8 mouse cellular contexts compared by ENCODE assay signal in the genomic region with DNA sequence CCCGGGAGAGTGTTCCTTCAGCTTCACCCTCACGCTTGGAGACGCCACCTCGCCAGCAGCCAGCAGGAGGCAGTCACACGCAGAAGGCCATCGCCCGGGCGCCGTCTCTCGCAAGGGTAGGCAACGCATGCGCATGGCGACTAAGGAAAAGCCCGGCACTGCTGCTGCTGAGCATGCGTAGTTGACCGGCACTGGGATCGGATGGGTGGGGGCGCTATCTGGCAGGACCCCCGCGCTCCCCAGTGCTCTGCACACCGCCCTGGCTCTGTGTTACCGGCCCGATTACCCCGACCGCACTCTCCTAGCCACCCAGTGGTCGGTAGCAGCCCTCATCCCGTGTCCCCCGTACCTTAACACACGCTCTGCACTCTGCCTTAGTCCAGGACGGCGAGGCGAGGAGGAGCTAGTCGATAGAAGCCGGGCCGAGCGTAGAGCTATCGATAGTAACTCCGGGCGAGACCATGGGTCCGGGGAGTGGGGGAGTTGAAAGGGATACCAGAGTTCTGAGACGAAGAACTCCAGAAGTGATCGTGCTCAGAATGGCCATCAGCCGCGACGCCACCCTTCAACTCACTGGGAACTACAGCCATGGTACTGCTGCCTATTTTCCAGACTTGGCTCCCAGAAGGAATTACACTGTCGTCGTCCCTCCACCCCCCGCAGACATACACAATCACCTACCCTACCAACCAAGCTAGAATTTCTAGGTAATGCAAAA. TPM values are rescaled to one million over a fixed set of nuclear protein-coding genes. Genes with fewer than 3 reads are reported as not detected.
DNase-seq lines count a peak whose midpoint lies in the region; ATAC-seq lines count a peak whose summit lies in the region.

A gene (minus strand): TSS at position 416 of the 718 bp plus-strand sequence.

- peak within 1 kb of the TSS; percentile 94 for H3K27ac ChIP-seq in forebrain, embryonic 11.5 days (ENCODE audit: low read depth, low read length)
- peak within 1 kb of the TSS; percentile 95 for H3K27ac ChIP-seq in heart, embryonic 16.5 days (ENCODE audit: low read length)
- peak within 1 kb of the TSS; percentile 95 for H3K27ac ChIP-seq in liver, embryonic 15.5 days (replicated peaks)
- peak within 1 kb of the TSS; percentile 92 for H3K27ac ChIP-seq in neural tube, embryonic 12.5 days

- under 1% methylated on average over 48 of the region's 48 CpGs for WGBS in forebrain, embryonic 11.5 days
- under 1% methylated on average over 48 of the region's 48 CpGs for WGBS in heart, embryonic 16.5 days
- under 1% methylated on average over 48 of the region's 48 CpGs for WGBS in liver, embryonic 15.5 days (ENCODE audit: insufficient replicate concordance)
- WGBS in neural tube, embryonic 12.5 days: under 1% methylated on average over 48 of the region's 48 CpGs

- no peaks in the 10 kb centered on the region for H3K9me3 ChIP-seq in forebrain, embryonic 11.5 days (ENCODE audit: control insufficient read depth, low read length)
- no peaks in the 10 kb centered on the region for H3K9me3 ChIP-seq in heart, embryonic 16.5 days (replicated peaks; ENCODE audit: control insufficient read depth, low read length)
- no peaks in the 10 kb centered on the region for H3K9me3 ChIP-seq in liver, embryonic 15.5 days (replicated peaks)
- no peaks in the 10 kb centered on the region for H3K9me3 ChIP-seq in neural tube, embryonic 12.5 days

- H3K4me2 ChIP-seq in forebrain, embryonic 11.5 days (ENCODE audit: low read depth, low read length, severe bottlenecking): peak within 1 kb of the TSS; percentile 53
- H3K4me2 ChIP-seq in heart, embryonic 16.5 days (ENCODE audit: low read depth, low read length): peak within 1 kb of the TSS; percentile 66
- H3K4me2 ChIP-seq in liver, embryonic 15.5 days: peak within 1 kb of the TSS; percentile 80
- H3K4me2 ChIP-seq in neural tube, embryonic 12.5 days (replicated peaks): peak within 1 kb of the TSS; percentile 62

- H3K4me3 ChIP-seq in forebrain, embryonic 11.5 days (ENCODE audit: low read depth, low read length): peak within 1 kb of the TSS; percentile 75
- peak within 1 kb of the TSS; percentile 88 for H3K4me3 ChIP-seq in heart, embryonic 16.5 days (ENCODE audit: low read length)
- H3K4me3 ChIP-seq in liver, embryonic 15.5 days (replicated peaks): peak within 1 kb of the TSS; percentile 93
- peak within 1 kb of the TSS; percentile 68 for H3K4me3 ChIP-seq in neural tube, embryonic 12.5 days

- peak within 1 kb of the TSS; percentile 89 for H3K9ac ChIP-seq in forebrain, embryonic 11.5 days (ENCODE audit: low read length)
- peak within 1 kb of the TSS; percentile 92 for H3K9ac ChIP-seq in heart, embryonic 16.5 days (ENCODE audit: low read length)
- peak within 1 kb of the TSS; percentile 84 for H3K9ac ChIP-seq in liver, embryonic 15.5 days
- H3K9ac ChIP-seq in neural tube, embryonic 12.5 days: peak within 1 kb of the TSS; percentile 74

- no peaks in the 10 kb centered on the region for H3K27me3 ChIP-seq in forebrain, embryonic 11.5 days (ENCODE audit: control insufficient read depth, insufficient read depth, low read length)
- H3K27me3 ChIP-seq in heart, embryonic 16.5 days (ENCODE audit: control insufficient read depth, insufficient read depth, low read length): no peaks in the 10 kb centered on the region
- 0 out of 2 replicates have a peak, but pooled peaks cover 3% of the 10 kb centered on the region for H3K27me3 ChIP-seq in liver, embryonic 15.5 days
- no peaks in the 10 kb centered on the region for H3K27me3 ChIP-seq in neural tube, embryonic 12.5 days (replicated peaks)

- DNase-seq in CD8-positive naive resting alpha-beta T cell, adult 2 months (ENCODE audit: low read depth in 2 of 2, low spot score in 2 of 2): peak; percentile 95 to 97
- DNase-seq in c-Kit-positive CD71-negative TER-119-negative erythroid progenitor cells, embryonic 14.5 days (ENCODE audit: low read depth): peak; percentile 93
- peak; percentile 99 for DNase-seq in forebrain, embryonic 11.5 days (ENCODE audit: low spot score)
- DNase-seq in kidney, postnatal 36 days: peak; percentile 96 to 99
- DNase-seq in telencephalon, adult 2 months (ENCODE audit: low read depth, low spot score): peak; percentile 93

- H3K36me3 ChIP-seq in forebrain, embryonic 11.5 days (ENCODE audit: control insufficient read depth, insufficient read depth, low read length): peaks cover 5% of the 10 kb centered on the region; the same call in 1 of the 2 replicates
- peaks cover 28% of the 10 kb centered on the region for H3K36me3 ChIP-seq in heart, embryonic 16.5 days (ENCODE audit: control insufficient read depth, insufficient read depth)
- peaks cover 44% of the 10 kb centered on the region for H3K36me3 ChIP-seq in liver, embryonic 15.5 days (replicated peaks)
- H3K36me3 ChIP-seq in neural tube, embryonic 12.5 days: peaks cover 35% of the 10 kb centered on the region

- peaks cover 5% of the 10 kb centered on the region for H3K4me1 ChIP-seq in forebrain, embryonic 11.5 days (replicated peaks; ENCODE audit: control insufficient read depth, insufficient read depth, low read length)
- H3K4me1 ChIP-seq in heart, embryonic 16.5 days (ENCODE audit: control insufficient read depth, insufficient read depth, low read length): peaks cover 7% of the 10 kb centered on the region
- H3K4me1 ChIP-seq in liver, embryonic 15.5 days (replicated peaks): peaks cover 35% of the 10 kb centered on the region
- peaks cover 18% of the 10 kb centered on the region for H3K4me1 ChIP-seq in neural tube, embryonic 12.5 days

- peak; percentile 91 for ATAC-seq in forebrain, embryonic 11.5 days (replicated peaks; ENCODE audit: low FRiP score)
- peak; percentile 93 for ATAC-seq in heart, embryonic 16.5 days (replicated peaks; ENCODE audit: extremely low read depth, insufficient read depth, low FRiP score)
- ATAC-seq in liver, embryonic 15.5 days (ENCODE audit: insufficient read depth): peak; percentile 94
- ATAC-seq in neural tube, embryonic 12.5 days (ENCODE audit: low FRiP score, low read depth): peak; percentile 91

RNA-seq across cellular contexts. Expression of the gene that starts here (rescaled TPM):
- 33.8 and 34.0 TPM in 2 replicates for polyA plus RNA-seq in forebrain, embryonic 11.5 days (2014; fragmentation: Nextera tagmentation; extraction: Ambion mirVana)
- polyA plus RNA-seq in heart, embryonic 16.5 days (2015; fragmentation: Nextera tagmentation; extraction: Ambion mirVana): 18.7 and 19.5 TPM in 2 replicates
- polyA plus RNA-seq in liver, embryonic 15.5 days (2015; fragmentation: Nextera tagmentation; extraction: Ambion mirVana): 12.0 and 13.6 TPM in 2 replicates
- 33.8 and 34.9 TPM in 2 replicates for polyA plus RNA-seq in neural tube, embryonic 12.5 days (2016; fragmentation: Nextera tagmentation; extraction: Ambion mirVana)

Comparison
In these comparisons a context has a peak if more than half of its experiments do, and no peak if none do; other contexts are left out.
1. Peak in every context shown above with its lines: DNase-seq, ATAC-seq, H3K4me3 ChIP-seq and H3K27ac ChIP-seq.